Mouse (Mus musculus): ENCODE measurements at regions not wholly inside any gene's neighbourhood (a gene's known extent, or its start where the extent isn't known, plus 50 kb on each side); places are given as distances from the start of the nearest gene placed in this dataset.
"Not testable (repeated sequence)": the region's sequence is repeated elsewhere in the genome, so short reads cannot be mapped to it uniquely, and the experiment has no call there.

- no peak overlapping the region for H3K4me3 ChIP-seq
- WGBS = 95% methylated on average over 9 of the region's 9 CpGs
- H3K4me1 ChIP-seq = no peaks in the 10 kb centered on the region
- no peaks in the 10 kb centered on the region for H3K27me3 ChIP-seq (ENCODE audit: low read depth, poor library complexity, severe bottlenecking)
- no peaks in the 10 kb centered on the region for H3K36me3 ChIP-seq
- DNase-seq (ENCODE audit: low spot score) = no peak
- H3K9me3 ChIP-seq (replicated peaks) = no peaks in the 10 kb centered on the region
- no peak overlapping the region for H3K27ac ChIP-seq (replicated peaks)
These were observed 197.6 kb upstream of the Arid2 start for GRCm38 (mm10) chr15:96089676-96090075.

- Histone ChIP-seq H3K4me1 (no peaks in the 10 kb centered on the region), H3K27ac (replicated peaks) (no peak overlapping the region), H3K9me3 (replicated peaks) (no peaks in the 10 kb centered on the region), H3K36me3 (no peaks in the 10 kb centered on the region), H3K4me3 (no peak overlapping the region), H3K27me3 (ENCODE audit: low read depth, poor library complexity, severe bottlenecking) (no peaks in the 10 kb centered on the region)
- no peak for DNase-seq (ENCODE audit: low spot score)
- WGBS = 88% methylated on average over 3 of the region's 3 CpGs
These were observed 190.9 kb upstream of the Arid2 start for GRCm38 (mm10) chr15:96096438-96096837.

DNA sequence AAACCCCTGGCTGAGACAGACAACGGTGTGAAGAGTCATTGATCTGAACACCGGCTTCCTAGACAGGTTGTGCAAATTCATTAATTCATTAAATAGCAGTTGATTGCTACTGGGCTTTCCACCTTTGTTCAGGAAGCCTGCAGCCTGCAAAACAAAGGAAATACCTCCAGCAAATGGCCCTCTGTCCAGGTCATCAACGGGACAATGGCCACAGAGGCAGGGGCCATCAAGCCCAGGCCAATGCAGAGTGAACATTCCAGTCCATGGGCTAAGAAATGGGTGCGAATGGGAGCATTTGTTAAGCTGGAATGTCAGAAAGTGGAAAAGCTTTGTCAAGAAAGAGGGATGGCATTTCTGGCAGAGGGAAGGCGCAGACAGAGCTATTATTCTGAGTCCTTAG, 188.5 kb upstream of the Arid2 start:
- WGBS = 81% methylated on average over 5 of the region's 5 CpGs
- H3K27ac ChIP-seq (replicated peaks) = no peak overlapping the region

DNA sequence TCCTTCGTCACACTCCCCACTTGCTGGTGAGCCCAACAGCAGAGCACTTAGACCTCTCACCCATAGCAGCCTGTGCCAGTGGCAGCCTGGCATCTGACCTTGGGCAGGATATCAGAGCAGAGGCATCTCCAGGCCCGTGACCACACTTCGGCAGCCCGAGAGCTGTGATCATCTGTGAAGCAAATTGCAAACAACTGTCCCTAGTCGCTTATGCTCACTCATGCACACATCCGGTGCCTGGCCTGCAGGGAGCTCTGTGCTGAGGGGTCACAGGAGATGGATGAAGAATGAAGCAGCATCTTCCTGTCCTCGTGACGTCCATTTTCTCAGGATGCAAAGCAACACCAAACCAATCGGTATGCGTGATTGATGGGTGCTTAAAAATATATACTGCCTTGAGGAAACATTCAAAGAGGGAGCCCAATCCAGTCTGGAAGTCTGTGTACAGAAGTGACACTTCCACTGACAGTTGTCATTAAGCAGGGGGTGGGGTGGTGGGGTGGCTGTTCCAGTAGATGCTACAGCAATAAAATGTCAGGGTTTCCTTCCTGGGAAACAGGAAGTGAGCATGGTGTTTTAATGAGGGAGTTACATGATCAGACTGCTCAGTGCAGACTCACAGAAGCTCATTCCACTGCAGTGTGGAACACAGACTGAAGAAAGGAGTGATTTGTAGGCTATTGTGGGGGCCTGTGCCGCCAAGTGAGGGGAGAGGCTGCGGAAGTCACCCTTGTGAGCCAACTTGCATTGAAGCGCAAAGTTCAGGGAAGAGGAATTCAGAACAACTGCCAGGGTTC, 187.3 kb upstream of the Arid2 start:
- DNase-seq (ENCODE audit: low spot score); H3K4me1 ChIP-seq; H3K4me3 ChIP-seq; H3K36me3 ChIP-seq; H3K27me3 ChIP-seq (ENCODE audit: low read depth, poor library complexity, severe bottlenecking); H3K27ac ChIP-seq (replicated peaks); H3K9me3 ChIP-seq (replicated peaks): not testable (repeated sequence)
- 90% methylated on average over 13 of the region's 13 CpGs for WGBS

More for the DNA sequence above, 188.5 kb upstream of the Arid2 start:
- H3K4me3 ChIP-seq = no peak overlapping the region
- no peaks in the 10 kb centered on the region for H3K9me3 ChIP-seq (replicated peaks)
- H3K4me1 ChIP-seq = peaks cover 1% of the 10 kb centered on the region; the same call in 1 of the 2 replicates
- no peaks in the 10 kb centered on the region for H3K27me3 ChIP-seq (ENCODE audit: low read depth, poor library complexity, severe bottlenecking)
- no peak for DNase-seq (ENCODE audit: low spot score)
- H3K36me3 ChIP-seq = no peaks in the 10 kb centered on the region

DNA sequence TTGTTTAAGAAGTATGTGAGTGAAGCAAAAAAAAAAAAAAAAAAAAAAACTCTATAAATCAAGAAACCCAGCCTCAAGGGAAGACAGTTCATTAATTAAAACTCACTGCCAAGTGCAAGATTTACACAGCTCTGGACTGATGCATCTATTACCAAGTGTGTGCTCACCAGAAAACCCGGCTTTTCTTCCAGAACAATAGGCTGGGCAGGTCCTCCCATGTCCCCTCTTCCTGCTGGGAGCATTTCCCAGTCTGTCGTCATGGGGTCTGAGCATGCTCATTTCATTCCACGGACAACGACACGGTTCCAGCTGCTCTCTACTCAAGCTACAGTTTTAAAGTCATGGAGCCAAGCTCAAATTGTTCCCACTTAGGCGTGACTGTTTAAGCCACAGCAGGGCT, 183.6 kb upstream of the Arid2 start:
- DNase-seq (ENCODE audit: low spot score) = no peak
- Histone ChIP-seq H3K4me3 (no peak overlapping the region), H3K27ac (replicated peaks) (peak overlapping the region; percentile 52; the same call in 1 of the 2 replicates), H3K4me1 (peaks cover 3% of the 10 kb centered on the region; the same call in 1 of the 2 replicates), H3K9me3 (replicated peaks) (no peaks in the 10 kb centered on the region), H3K27me3 (ENCODE audit: low read depth, poor library complexity, severe bottlenecking) (no peaks in the 10 kb centered on the region), H3K36me3 (no peaks in the 10 kb centered on the region)
- 61% methylated on average over 6 of the region's 6 CpGs for WGBS

DNA sequence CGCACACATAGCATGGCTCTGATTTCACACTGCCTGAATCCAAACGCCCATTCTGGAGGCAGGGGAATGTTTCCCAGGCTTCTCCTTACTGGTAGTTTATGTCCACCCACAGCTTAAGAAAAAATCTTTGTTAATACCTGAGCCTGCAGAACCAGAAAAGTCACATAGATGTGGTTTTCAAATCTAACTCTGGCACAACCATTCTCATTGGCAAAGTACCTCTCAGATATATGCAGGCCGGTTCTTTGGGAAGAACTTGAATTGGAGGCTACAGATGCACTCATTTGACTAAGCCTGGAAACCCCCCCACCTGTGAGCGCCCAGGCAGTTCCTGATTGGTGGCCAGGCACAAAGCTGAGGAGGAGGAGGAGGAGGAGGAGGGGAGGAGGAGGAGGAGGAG, 179.8 kb upstream of the Arid2 start:
- H3K9me3 ChIP-seq (replicated peaks) = no peaks in the 10 kb centered on the region
- 61% methylated on average over 4 of the region's 4 CpGs for WGBS

DNA sequence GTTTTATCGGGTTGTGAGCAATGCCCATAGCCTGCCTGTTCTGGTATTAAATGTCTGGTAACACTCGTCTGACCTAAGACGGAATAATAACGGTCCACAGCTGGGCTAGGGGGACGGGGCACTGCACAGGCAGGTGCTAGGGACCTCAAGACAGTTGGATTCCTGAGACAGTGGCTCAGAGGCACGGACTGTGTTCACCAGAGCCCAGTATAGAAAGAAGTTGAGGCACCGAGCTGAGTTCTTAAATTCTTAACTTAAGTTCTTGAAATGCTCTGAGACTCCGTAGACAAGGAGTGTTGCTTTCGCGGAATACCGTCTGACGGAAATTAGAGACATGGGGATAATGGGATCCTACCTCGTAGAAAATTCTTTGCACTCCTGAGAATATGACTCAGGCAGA, 174.2 kb upstream of the Arid2 start:
- DNase-seq (ENCODE audit: low spot score) = no peak
- Histone ChIP-seq H3K9me3 (replicated peaks) (no peaks in the 10 kb centered on the region), H3K4me3 (no peak overlapping the region), H3K27ac (replicated peaks) (no peak overlapping the region), H3K4me1 (no peaks in the 10 kb centered on the region), H3K36me3 (no peaks in the 10 kb centered on the region), H3K27me3 (ENCODE audit: low read depth, poor library complexity, severe bottlenecking) (no peaks in the 10 kb centered on the region)
- 94% methylated on average over 13 of the region's 13 CpGs for WGBS

More for the DNA sequence above, 179.8 kb upstream of the Arid2 start:
- H3K27me3 ChIP-seq (ENCODE audit: low read depth, poor library complexity, severe bottlenecking) = no peaks in the 10 kb centered on the region
- H3K4me3 ChIP-seq = no peak overlapping the region
- no peak overlapping the region for H3K27ac ChIP-seq (replicated peaks)
- DNase-seq (ENCODE audit: low spot score) = no peak
- peaks cover 3% of the 10 kb centered on the region; the same call in 1 of the 2 replicates for H3K4me1 ChIP-seq
- H3K36me3 ChIP-seq = no peaks in the 10 kb centered on the region

GRCm38 (mm10) chr15:96114616-96115015, 172.7 kb upstream of the Arid2 start:
- Histone ChIP-seq H3K27ac (replicated peaks) (no peak overlapping the region), H3K36me3 (no peaks in the 10 kb centered on the region), H3K4me3 (no peak overlapping the region), H3K9me3 (replicated peaks) (no peaks in the 10 kb centered on the region), H3K27me3 (ENCODE audit: low read depth, poor library complexity, severe bottlenecking) (no peaks in the 10 kb centered on the region), H3K4me1 (no peaks in the 10 kb centered on the region)
- WGBS = 81% methylated on average over 9 of the region's 9 CpGs
- no peak for DNase-seq (ENCODE audit: low spot score)

- 61% methylated on average over 10 of the region's 10 CpGs for WGBS
- no peaks in the 10 kb centered on the region for H3K27me3 ChIP-seq (ENCODE audit: low read depth, poor library complexity, severe bottlenecking)
- H3K36me3 ChIP-seq = no peaks in the 10 kb centered on the region
- no peak overlapping the region for H3K4me3 ChIP-seq
- no peaks in the 10 kb centered on the region for H3K4me1 ChIP-seq
- DNase-seq (ENCODE audit: low spot score) = no peak
- no peaks in the 10 kb centered on the region for H3K9me3 ChIP-seq (replicated peaks)
- no peak overlapping the region for H3K27ac ChIP-seq (replicated peaks)
These were observed 172.1 kb upstream of the Arid2 start for GRCm38 (mm10) chr15:96115196-96115595.

DNA sequence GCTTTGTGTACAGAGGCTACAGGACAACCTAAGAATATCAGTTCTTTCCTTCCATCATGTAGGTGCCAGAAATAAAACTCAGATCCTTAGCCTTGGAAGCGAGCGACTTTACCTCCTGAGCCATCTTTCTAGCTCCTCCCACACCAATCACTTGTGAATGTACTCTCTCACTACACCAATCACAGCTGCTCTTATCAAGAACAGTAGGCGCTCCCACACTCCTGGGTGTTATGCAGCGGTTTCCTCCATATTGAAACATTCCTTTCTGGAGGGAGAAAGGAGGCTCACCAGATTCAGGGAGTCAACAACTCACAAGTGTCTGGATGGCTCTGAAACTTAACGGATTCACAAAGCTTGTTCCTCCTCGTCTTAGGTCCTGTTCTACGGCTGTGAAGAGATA, 168.1 kb upstream of the Arid2 start:
- DNase-seq (ENCODE audit: low spot score) = no peak
- H3K4me1 ChIP-seq = peaks cover 6% of the 10 kb centered on the region
- 91% methylated on average over 7 of the region's 7 CpGs for WGBS
- no peak overlapping the region for H3K27ac ChIP-seq (replicated peaks)
- H3K9me3 ChIP-seq (replicated peaks) = no peaks in the 10 kb centered on the region; the same call in 1 of the 2 replicates
- H3K27me3 ChIP-seq (ENCODE audit: low read depth, poor library complexity, severe bottlenecking) = no peaks in the 10 kb centered on the region
- no peak overlapping the region for H3K4me3 ChIP-seq
- H3K36me3 ChIP-seq = no peaks in the 10 kb centered on the region

DNA sequence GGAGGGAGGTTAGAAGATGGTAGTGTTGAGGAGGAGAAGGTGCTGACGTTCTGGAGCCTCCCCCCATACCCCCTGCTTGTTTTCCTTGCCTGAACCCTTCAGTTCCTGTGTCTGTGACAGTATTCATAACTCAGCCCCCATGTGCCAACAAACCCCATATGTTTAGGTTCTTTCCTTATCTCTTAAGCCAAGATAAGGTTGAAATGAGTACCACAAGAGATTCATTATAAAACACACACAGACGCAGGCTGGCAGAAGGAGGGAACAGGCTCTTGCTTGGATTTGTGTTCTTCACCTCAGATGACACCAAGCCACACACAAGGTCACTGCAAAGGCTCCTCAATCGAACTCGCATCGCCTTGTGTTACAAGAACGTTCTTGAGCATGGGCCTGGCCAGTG, 162.9 kb upstream of the Arid2 start:
- H3K27me3 ChIP-seq (ENCODE audit: low read depth, poor library complexity, severe bottlenecking) = no peaks in the 10 kb centered on the region
- DNase-seq (ENCODE audit: low spot score) = no peak
- H3K4me1 ChIP-seq = peaks cover 8% of the 10 kb centered on the region
- H3K27ac ChIP-seq (replicated peaks) = no peak overlapping the region
- no peaks in the 10 kb centered on the region; the same call in 1 of the 2 replicates for H3K9me3 ChIP-seq (replicated peaks)
- 87% methylated on average over 6 of the region's 6 CpGs for WGBS
- no peaks in the 10 kb centered on the region for H3K36me3 ChIP-seq
- no peak overlapping the region for H3K4me3 ChIP-seq

DNA sequence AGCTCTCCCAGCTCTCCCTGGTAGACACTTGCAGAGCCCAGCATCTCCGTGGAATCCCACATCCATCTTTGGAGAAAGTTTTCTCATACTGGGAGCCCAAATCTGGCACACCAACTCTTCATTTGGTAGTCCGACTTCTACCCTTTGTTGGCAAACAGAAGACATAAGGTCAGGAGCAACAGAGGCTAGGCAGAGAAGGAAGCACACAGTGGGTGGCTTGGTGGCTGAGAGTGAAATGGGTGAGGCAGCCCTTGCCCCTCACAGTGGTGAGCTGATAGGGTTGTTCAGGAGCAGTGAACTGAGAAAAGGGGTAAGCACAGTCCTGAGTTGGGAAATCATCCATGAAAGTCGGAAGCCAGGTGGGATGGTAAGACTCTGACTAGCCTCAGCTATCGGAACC, 157.6 kb upstream of the Arid2 start:
- no peaks in the 10 kb centered on the region for H3K36me3 ChIP-seq
- 84% methylated on average over 4 of the region's 4 CpGs for whole genome bisulfite sequencing
- DNase-seq (ENCODE audit: low spot score) = no peak

DNA sequence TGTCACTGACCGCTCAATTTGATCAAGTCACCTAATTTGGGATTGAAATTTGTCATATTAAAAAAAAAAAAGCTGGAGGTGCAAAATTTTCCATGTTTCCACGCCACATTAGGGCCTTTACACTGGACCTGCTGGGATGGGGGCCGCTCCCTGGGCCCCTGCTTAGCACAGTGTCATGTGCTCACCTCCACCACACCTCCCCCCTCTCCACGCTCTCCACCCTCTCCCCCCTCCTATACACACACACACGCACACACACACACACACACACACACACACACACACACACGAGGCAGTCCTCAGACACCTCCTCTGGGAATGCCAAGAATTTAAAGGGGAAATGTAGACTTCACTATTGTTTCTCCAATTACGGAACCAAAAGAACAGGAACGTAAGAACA, 156.8 kb upstream of the Arid2 start:
- no peaks in the 10 kb centered on the region for H3K27me3 ChIP-seq (ENCODE audit: low read depth, poor library complexity, severe bottlenecking)
- WGBS = 83% methylated on average over 8 of the region's 8 CpGs
- H3K4me3 ChIP-seq = no peak overlapping the region
- H3K27ac ChIP-seq (replicated peaks) = no peak overlapping the region
- H3K9me3 ChIP-seq (replicated peaks) = no peaks in the 10 kb centered on the region
- H3K4me1 ChIP-seq = peaks cover 9% of the 10 kb centered on the region
- no peak for DNase-seq (ENCODE audit: low spot score)
- no peaks in the 10 kb centered on the region for H3K36me3 ChIP-seq

More for the DNA sequence above, 157.6 kb upstream of the Arid2 start:
- H3K9me3 ChIP-seq (replicated peaks) = no peaks in the 10 kb centered on the region
- no peaks in the 10 kb centered on the region for H3K27me3 ChIP-seq (ENCODE audit: low read depth, poor library complexity, severe bottlenecking)
- H3K4me3 ChIP-seq = no peak overlapping the region
- H3K4me1 ChIP-seq = peaks cover 3% of the 10 kb centered on the region; the same call in 1 of the 2 replicates
- no peak overlapping the region for H3K27ac ChIP-seq (replicated peaks)

Data from midbrain, embryonic 10.5 days (tissue).